Mouse (Mus musculus): ENCODE data around the gene Nf1.

Gene Nf1

GRCm38 (mm10) chr11:79589317-79590075 is 250.0 kb downstream of the Nf1 start:
- no peak for DNase-seq (ENCODE audit: low spot score)

- DNase-seq (ENCODE audit: low spot score): no peak
Observed at GRCm38 (mm10) chr11:79590664-79591590, 251.4 kb downstream of the Nf1 start, which contains the start of gene Rab11fip4. Gene Rab11fip4, plus strand, starts transcription at chr11:79591212.

GRCm38 (mm10) chr11:79591591-79591975 is 252.1 kb downstream of the Nf1 start:
- DNase-seq (ENCODE audit: low spot score): no peak

- no peak for DNase-seq (ENCODE audit: low spot score)
Observed at GRCm38 (mm10) chr11:79593495-79593894, 254.0 kb downstream of the Nf1 start.

- DNase-seq (ENCODE audit: low spot score): no peak
Observed at GRCm38 (mm10) chr11:79610454-79610853, 271.0 kb downstream of the Nf1 start.

- DNase-seq (ENCODE audit: low spot score): no peak
Observed at GRCm38 (mm10) chr11:79611011-79611666, 271.6 kb downstream of the Nf1 start.

GRCm38 (mm10) chr11:79612046-79612600 is 272.6 kb downstream of the Nf1 start:
- DNase-seq (ENCODE audit: low spot score): no peak

GRCm38 (mm10) chr11:79613084-79613483 is 273.6 kb downstream of the Nf1 start:
- DNase-seq (ENCODE audit: low spot score): no peak

- DNase-seq (ENCODE audit: low spot score): no peak
Observed at GRCm38 (mm10) chr11:79613711-79614110, 274.2 kb downstream of the Nf1 start.

- no peak for DNase-seq (ENCODE audit: low spot score)
Observed at GRCm38 (mm10) chr11:79614880-79615279, 275.4 kb downstream of the Nf1 start.

GRCm38 (mm10) chr11:79615871-79616270 is 276.4 kb downstream of the Nf1 start:
- DNase-seq (ENCODE audit: low spot score): no peak

- no peak for DNase-seq (ENCODE audit: low spot score)
Observed at GRCm38 (mm10) chr11:79617991-79618390, 278.5 kb downstream of the Nf1 start.

GRCm38 (mm10) chr11:79623029-79623428 is 283.5 kb downstream of the Nf1 start:
- DNase-seq (ENCODE audit: low spot score): no peak

GRCm38 (mm10) chr11:79624801-79625302 is 285.4 kb downstream of the Nf1 start:
- peak; percentile 27 for DNase-seq (ENCODE audit: low spot score)

GRCm38 (mm10) chr11:79628716-79629115 is 289.2 kb downstream of the Nf1 start:
- no peak for DNase-seq (ENCODE audit: low spot score)

GRCm38 (mm10) chr11:79629752-79630374 is 290.4 kb downstream of the Nf1 start:
- DNase-seq (ENCODE audit: low spot score): no peak

- DNase-seq (ENCODE audit: low spot score): no peak
Observed at GRCm38 (mm10) chr11:79630521-79630920, 291.0 kb downstream of the Nf1 start.

Data from ovary, postnatal 10 days (tissue).